Mouse (Mus musculus) forebrain, embryonic 16.5 days (tissue): Measurements from ENCODE around the gene Clca3a2. TPM values are rescaled to one million over a fixed set of nuclear protein-coding genes. Genes with fewer than 3 reads are reported as not detected.
"Not testable (repeated sequence)": the region's sequence is repeated elsewhere in the genome, so short reads cannot be mapped to it uniquely, and the experiment has no call there.

Source experiments
- ATAC-seq: fragments of 200-750 bp; cut with Nextera tagmentation; 2 replicates; pipeline ENCODE4 v1.8.0; 2017; ENCODE audit warnings: mild to moderate bottlenecking, moderate library complexity
- H3K27ac ChIP-seq: fragments of 300-500 bp; sonication (generic); 2 replicates; pipeline ENCODE4 v1.5.1; 2014; ENCODE audit warnings: low read length, control low read depth
- H3K27me3 ChIP-seq: fragments of 300-500 bp; sonication (generic); replicated peaks from 2 replicates; pipeline ENCODE4 v1.6.1; 2014; ENCODE audit warnings: low read length; ENCODE audit not compliant: control insufficient read depth, insufficient read depth
- H3K36me3 ChIP-seq: fragments of 300-500 bp; sonication (generic); 2 replicates; pipeline ENCODE4 v1.6.1; 2014; ENCODE audit not compliant: control insufficient read depth, insufficient read depth
- H3K4me1 ChIP-seq: fragments of 300-500 bp; sonication (generic); replicated peaks from 2 replicates; pipeline ENCODE4 v1.6.1; 2014; ENCODE audit warnings: low read length; ENCODE audit not compliant: control insufficient read depth, insufficient read depth
- H3K4me2 ChIP-seq: fragments of 300-500 bp; sonication (generic); 2 replicates; pipeline ENCODE4 v1.6.1; 2014; ENCODE audit warnings: mild to moderate bottlenecking, low read length, control low read depth
- H3K4me3 ChIP-seq: fragments of 300-500 bp; sonication (generic); replicated peaks from 2 replicates; pipeline ENCODE4 v1.5.1; 2014; ENCODE audit warnings: mild to moderate bottlenecking, low read length, control low read depth
- H3K9ac ChIP-seq: fragments of 300-500 bp; sonication (generic); replicated peaks from 2 replicates; pipeline ENCODE4 v1.6.1; 2014; ENCODE audit warnings: low read depth, low read length, control low read depth
- H3K9me3 ChIP-seq: fragments of 300-500 bp; sonication (generic); 2 replicates; pipeline ENCODE4 v1.6.1; 2016; ENCODE audit warnings: low read length; ENCODE audit not compliant: control insufficient read depth
- WGBS: fragments of 180-500 bp; shearing (Covaris S2); extraction: QIAGEN DNeasy Blood & Tissue Kit; methylation state at CpG from one replicate; pipeline ENCODE4 v1.1.7; 2014; 5-methylcytosine and 5-hydroxymethylcytosine counted together
- polyA plus RNA-seq: library from polyadenylated mRNA; unstranded; fragments of >200 nt; fragmentation: Nextera tagmentation; extraction: Ambion mirVana; gene quantifications from 2 replicates; pipeline ENCODE4 v1.2.1, GENCODE M21; 2015

Clca3a2 gene
- polyA plus RNA-seq, 1 experiment from 2014 or later, result not detected

DNA sequence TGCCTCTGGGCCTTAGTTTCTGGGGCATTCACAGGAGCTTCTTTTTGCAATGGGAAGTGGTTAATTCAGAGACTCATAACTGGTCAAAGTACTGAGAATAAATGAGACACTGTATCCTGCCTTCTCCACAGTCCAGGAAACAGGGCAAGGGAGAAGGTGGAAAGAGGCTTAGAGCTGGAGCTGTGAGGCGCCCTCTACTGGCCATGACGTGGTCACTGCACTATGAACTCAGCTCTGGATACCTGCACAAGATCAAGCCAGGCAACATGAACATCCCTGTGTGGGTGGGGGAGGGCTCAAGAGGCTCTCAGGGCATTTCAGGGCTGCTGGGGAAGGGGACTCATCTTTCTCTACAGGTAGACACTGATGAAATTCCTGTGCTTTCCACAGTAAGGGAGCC lies 66.2 kb downstream of the Clca3a2 start:
- no peak for ATAC-seq
- Histone ChIP-seq H3K4me3 (no peak overlapping the region), H3K27me3 (no peaks in the 10 kb centered on the region), H3K36me3 (no peaks in the 10 kb centered on the region), H3K9ac (no peak overlapping the region), H3K4me2 (no peak overlapping the region), H3K4me1 (no peaks in the 10 kb centered on the region), H3K9me3 (no peaks in the 10 kb centered on the region), H3K27ac (no peak overlapping the region)
- WGBS, result 3% methylated on average over 2 of the region's 2 CpGs

DNA sequence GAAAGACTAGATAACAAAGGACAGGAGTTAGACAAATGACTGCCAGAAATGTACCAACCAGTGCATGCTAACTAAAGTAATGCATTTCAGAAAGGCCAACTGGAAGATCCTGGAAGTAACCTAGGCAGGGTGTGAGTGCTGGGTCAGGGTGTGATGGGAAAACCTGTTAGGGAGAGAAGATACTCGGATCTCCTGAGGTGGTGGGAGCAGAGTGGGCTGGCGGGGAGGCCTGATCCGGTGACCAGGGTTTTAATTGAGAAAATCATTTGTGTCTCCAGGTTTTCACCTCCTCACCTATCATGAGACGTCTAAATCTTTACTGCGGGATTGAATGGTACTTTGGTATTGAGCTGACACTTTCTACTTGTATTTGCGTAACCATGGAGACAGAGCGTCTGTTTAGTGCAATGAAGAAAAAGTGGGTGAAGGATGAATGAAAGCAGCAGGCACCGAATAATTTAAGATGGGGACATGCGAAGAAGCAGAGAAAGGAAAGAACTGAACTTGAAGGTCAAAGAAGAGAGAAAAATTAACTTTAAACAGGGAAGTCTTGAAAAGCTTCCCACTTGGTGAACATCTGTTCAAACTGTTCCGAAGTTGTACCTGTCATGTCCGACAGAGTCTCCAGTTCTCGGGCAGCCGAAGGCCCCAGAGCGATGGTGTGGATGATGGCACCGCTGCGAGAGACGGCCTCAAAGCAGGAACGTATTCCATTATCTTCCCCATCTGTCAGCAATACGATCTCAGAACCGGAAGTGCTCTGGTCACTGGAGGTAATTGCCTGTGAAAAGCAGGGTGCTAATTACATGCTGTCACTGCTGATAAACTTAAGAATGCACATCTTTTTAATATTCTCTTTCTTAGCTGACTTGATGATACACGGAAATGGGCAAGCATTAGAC lies 70.0 kb downstream of the Clca3a2 start:
- H3K27me3 ChIP-seq, H3K4me3 ChIP-seq, H3K9ac ChIP-seq, H3K36me3 ChIP-seq, H3K4me1 ChIP-seq, H3K27ac ChIP-seq, H3K9me3 ChIP-seq: not testable (repeated sequence)
- peak overlapping the region; percentile 30 for H3K4me2 ChIP-seq
- 29% methylated on average over 19 of the region's 21 CpGs for WGBS
- ATAC-seq, result peak; percentile 85

DNA sequence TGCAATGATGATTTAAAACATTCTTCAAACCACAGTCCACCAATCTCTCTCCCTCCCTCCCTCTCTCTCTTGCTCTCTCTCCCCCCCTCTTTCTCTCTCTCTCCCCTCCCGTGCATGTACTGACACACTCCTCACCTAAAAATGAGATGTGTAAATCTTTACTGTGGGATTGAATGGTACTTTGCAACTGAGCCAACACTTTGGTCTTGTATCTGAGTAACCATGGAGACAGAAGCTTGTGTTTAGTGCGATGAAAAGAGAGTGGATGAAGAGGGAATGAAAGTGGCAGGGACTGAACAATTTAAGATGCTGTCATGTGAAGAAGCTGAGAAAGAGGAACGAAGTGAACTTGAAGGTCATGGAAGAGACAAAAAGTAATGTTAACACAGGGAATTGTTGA lies 71.6 kb downstream of the Clca3a2 start:
- ATAC-seq, result peak; percentile 73
- H3K36me3 ChIP-seq, H3K27me3 ChIP-seq, H3K9ac ChIP-seq, H3K27ac ChIP-seq, H3K4me3 ChIP-seq, H3K4me1 ChIP-seq, H3K9me3 ChIP-seq, H3K4me2 ChIP-seq: not testable (repeated sequence)
- 6% methylated on average over 3 of the region's 3 CpGs for WGBS

Other genes with a start within 250 kb of the Clca3a2 start
- 16.3 and 17.7 TPM in 2 replicates for gene Hs2st1, start 249.3 kb downstream of the Clca3a2 start, polyA plus RNA-seq
- gene Selenof, start 249.2 kb downstream of the Clca3a2 start, polyA plus RNA-seq, result 538 and 568 TPM in 2 replicates
- 93.4 and 106 TPM in 2 replicates for gene Sh3glb1, start 99.2 kb downstream of the Clca3a2 start, polyA plus RNA-seq
- 0.35 and 0.70 TPM in 2 replicates for gene Clca3a1, start 58.5 kb downstream of the Clca3a2 start, polyA plus RNA-seq
- not detected in 2 replicates for gene Clca3b, start 29.9 kb upstream of the Clca3a2 start, polyA plus RNA-seq
- not detected in 2 replicates for gene Clca4b, start 113.0 kb upstream of the Clca3a2 start, polyA plus RNA-seq
- not detected in 2 replicates for gene Clca4a, start 155.6 kb upstream of the Clca3a2 start, polyA plus RNA-seq
- gene Clca1, start 213.3 kb upstream of the Clca3a2 start, polyA plus RNA-seq, result not detected in 2 replicates